Mouse (Mus musculus): ENCODE measurements around the gene Tmc1. TPM values are rescaled to one million over a fixed set of nuclear protein-coding genes. Genes with fewer than 3 reads are reported as not detected.

Gene Tmc1
- not detected in 2 replicates for polyA plus RNA-seq (2021; fragmentation: Nextera tagmentation)
- long read RNA-seq, experiment 1: 0 reads
- long read RNA-seq, experiment 2: 0 reads

GRCm38 (mm10) chr19:20953874-20954273 is at the start of gene Tmc1:
Gene Tmc1 (minus strand): TSS chr19:20954202.

Other genes starting within 250 kb of the Tmc1 start
- 0.21 TPM in 2 replicates for gene Aldh1a7, start 226.6 kb downstream of the Tmc1 start, polyA plus RNA-seq (2021; fragmentation: Nextera tagmentation)

All from layer of hippocampus, adult 6 months (tissue).